Mouse (Mus musculus) CH12.LX (cell line): ENCODE measurements around the gene Erbb2. TPM values are rescaled to one million over a fixed set of nuclear protein-coding genes. Genes with fewer than 3 reads are reported as not detected.

Experiments
- DNase-seq: peaks from one replicate; pipeline ENCODE4 v3.0.0-alpha.2; 2013; ENCODE audit errors: extremely low read depth
- H3K27ac ChIP-seq: 2 replicates; pipeline ENCODE4 v1.5.1; 2012; ENCODE audit warnings: low read depth, mild to moderate bottlenecking, control low read depth, moderate library complexity; ENCODE audit not compliant: insufficient read depth
- H3K27me3 ChIP-seq: replicated peaks from 2 replicates; pipeline ENCODE3; 2012; ENCODE audit warnings: inconsistent platforms
- H3K36me3 ChIP-seq, 2 experiments: replicated peaks in 1 of 2; 2 replicates each; pipeline versions ENCODE3 to v1.6.1; 2012; ENCODE audit warnings: inconsistent platforms in 1 of 2, low read length in 1 of 2, mild to moderate bottlenecking in 1 of 2, mixed read lengths in 1 of 2, moderate library complexity in 1 of 2; ENCODE audit not compliant: control insufficient read depth in 1 of 2, insufficient read depth in 1 of 2
- H3K4me1 ChIP-seq, 2 experiments: 2 replicates each; pipeline ENCODE4 v1.6.1; 2012; ENCODE audit warnings: inconsistent platforms in 1 of 2, moderate library complexity in 1 of 2; ENCODE audit not compliant: insufficient read depth in 2 of 2, control insufficient read depth in 1 of 2
- H3K4me2 ChIP-seq: 2 replicates; pipeline ENCODE4 v1.6.1; 2012; ENCODE audit warnings: low read depth, mild to moderate bottlenecking, control low read depth; ENCODE audit not compliant: poor library complexity, insufficient read depth, severe bottlenecking
- H3K4me3 ChIP-seq, 3 experiments: fragments of 150-350 bp in 1 of 3; sonication (generic) in 1 of 3; replicated peaks in 1 of 3; 2 replicates each; pipeline versions ENCODE3 to v1.5.1; 2011 to 2012; ENCODE audit warnings: low read depth in 2 of 3, low read length in 2 of 3, mild to moderate bottlenecking in 2 of 3, moderate library complexity in 2 of 3, control low read depth in 1 of 3, improper control_type of control experiment in 1 of 3, inconsistent platforms in 1 of 3, mixed read lengths in 1 of 3; ENCODE audit not compliant: poor library complexity in 1 of 3
- H3K79me2 ChIP-seq: replicated peaks from 2 replicates; pipeline ENCODE4 v1.6.1; 2012; ENCODE audit warnings: mild to moderate bottlenecking, moderate library complexity; ENCODE audit not compliant: control insufficient read depth, poor library complexity, insufficient read depth, severe bottlenecking; ENCODE audit errors: extremely low read depth
- H3K9ac ChIP-seq: 2 replicates; pipeline ENCODE4 v1.6.1; 2012; ENCODE audit warnings: low read depth, mild to moderate bottlenecking, control low read depth, moderate library complexity; ENCODE audit not compliant: insufficient read depth
- H3K9me3 ChIP-seq: replicated peaks from 2 replicates; pipeline ENCODE3; 2012; ENCODE audit warnings: low read length, inconsistent platforms, mixed read lengths
- CHD1 ChIP-seq: IDR thresholded peaks from 2 replicates; pipeline ENCODE4 v1.6.1; 2012; ENCODE audit warnings: low read depth, low read length, improper control_type of control experiment, inconsistent platforms
- CHD2 ChIP-seq: IDR thresholded peaks from 2 replicates; pipeline ENCODE4 v1.6.1; 2011; ENCODE audit warnings: low read length, improper control_type of control experiment
- CTCF ChIP-seq, 2 experiments: IDR thresholded peaks in 1 of 2; conservative IDR thresholded peaks in 1 of 2; 2 replicates each; pipeline ENCODE4 v1.5.1; 2011 to 2012; ENCODE audit warnings: low read depth in 2 of 2, low read length in 2 of 2, improper control_type of control experiment in 1 of 2, inconsistent platforms in 1 of 2, mild to moderate bottlenecking in 1 of 2, moderate library complexity in 1 of 2
- E2F4 ChIP-seq: IDR thresholded peaks from 2 replicates; pipeline ENCODE4 v1.6.1; 2011; ENCODE audit warnings: low read depth, low read length, improper control_type of control experiment; ENCODE audit not compliant: insufficient replicate concordance
- ELF1 ChIP-seq: IDR thresholded peaks from 2 replicates; pipeline ENCODE4 v1.6.1; 2014; ENCODE audit warnings: low read depth, mild to moderate bottlenecking, inconsistent platforms, low read length, improper control_type of control experiment
- ETS1 ChIP-seq: conservative IDR thresholded peaks from 2 replicates; pipeline ENCODE4 v1.6.1; 2012; ENCODE audit warnings: low read depth, mild to moderate bottlenecking, inconsistent platforms, low read length, improper control_type of control experiment, moderate library complexity
- HCFC1 ChIP-seq: IDR thresholded peaks from 2 replicates; pipeline ENCODE4 v1.6.1; 2012; ENCODE audit warnings: low read depth, mild to moderate bottlenecking, inconsistent platforms, low read length, improper control_type of control experiment
- JUN ChIP-seq: IDR thresholded peaks from 2 replicates; pipeline ENCODE4 v1.6.1; 2011; ENCODE audit warnings: low read depth, mild to moderate bottlenecking, low read length, improper control_type of control experiment, moderate library complexity; ENCODE audit not compliant: insufficient read depth
- JUND ChIP-seq: conservative IDR thresholded peaks from 2 replicates; pipeline ENCODE4 v1.6.1; 2011; ENCODE audit warnings: low read depth, low read length, improper control_type of control experiment
- MAFK ChIP-seq: IDR thresholded peaks from 2 replicates; pipeline ENCODE4 v1.6.1; 2011; ENCODE audit warnings: low read length, improper control_type of control experiment; ENCODE audit not compliant: insufficient replicate concordance
- MAX ChIP-seq: IDR thresholded peaks from 2 replicates; pipeline ENCODE4 v1.6.1; 2011; ENCODE audit warnings: low read length, improper control_type of control experiment
- MAZ ChIP-seq: IDR thresholded peaks from 2 replicates; pipeline ENCODE4 v1.6.1; 2012; ENCODE audit warnings: low read depth, mild to moderate bottlenecking, inconsistent platforms, low read length, improper control_type of control experiment, moderate library complexity
- MEF2A ChIP-seq: IDR thresholded peaks from 2 replicates; pipeline ENCODE4 v1.6.1; 2014; ENCODE audit warnings: low read depth, mild to moderate bottlenecking, inconsistent platforms, low read length, improper control_type of control experiment, borderline replicate concordance
- MYC ChIP-seq: IDR thresholded peaks from 2 replicates; pipeline ENCODE4 v1.6.1; 2011; ENCODE audit warnings: low read depth, mild to moderate bottlenecking, improper control_type of control experiment, low read length
- POLR2A ChIP-seq: IDR thresholded peaks from 2 replicates; pipeline ENCODE4 v1.6.1; 2011; ENCODE audit warnings: low read depth, mild to moderate bottlenecking, improper control_type of control experiment, low read length
- SMC3 ChIP-seq: IDR thresholded peaks from 2 replicates; pipeline ENCODE4 v1.6.1; 2011; ENCODE audit warnings: low read depth, low read length, improper control_type of control experiment
- TBP ChIP-seq: conservative IDR thresholded peaks from 2 replicates; pipeline ENCODE4 v1.6.1; 2011; ENCODE audit warnings: low read depth, low read length, improper control_type of control experiment
- ZC3H11A ChIP-seq: IDR thresholded peaks from 2 replicates; pipeline ENCODE4 v1.6.1; 2012; ENCODE audit warnings: low read depth, mild to moderate bottlenecking, inconsistent platforms, low read length, improper control_type of control experiment
- ZKSCAN1 ChIP-seq: IDR thresholded peaks from 2 replicates; pipeline ENCODE4 v1.6.1; 2012; ENCODE audit warnings: low read depth, inconsistent platforms, low read length, improper control_type of control experiment, borderline replicate concordance
- dilution Hi-C: fragments of 300-500 bp; cut with MboI; formaldehyde crosslinking; loops from 2 replicates; pipeline ENCODE4 v1.14.3; 2020; ENCODE audit warnings: low sequenced_read_pairs; ENCODE audit not compliant: extremely low pct_unique_long_range_greater_than_20kb, extremely low pct_ligation_motif_present
- in situ Hi-C: fragments of 300-500 bp; cut with MboI; formaldehyde crosslinking; loops from 3 replicates; pipeline ENCODE4 v1.14.3; 2019; ENCODE audit warnings: low sequenced_read_pairs, low pct_ligation_motif_present, low pct_unique_long_range_greater_than_20kb, mixed read lengths
- polyA plus RNA-seq: library from polyadenylated mRNA; unstranded; fragments of >175 nt; gene quantifications from 2 replicates; pipeline ENCODE4 v1.2.1, GENCODE M21; 2012; ENCODE audit warnings: low read depth; ENCODE audit not compliant: insufficient read length
- total RNA-seq, 2 experiments: library from RNA; depleted of rRNA; stranded (reverse); fragments of 300-350 nt in 1 of 2; fragments of >200 nt in 1 of 2; gene quantifications; 2 replicates each; pipeline ENCODE4 v1.2.3; 2012 to 2014

Gene Erbb2
- total and polyA plus RNA-seq, 3 experiments: 0.06 to 0.17 TPM; not detected in 1

DNA sequence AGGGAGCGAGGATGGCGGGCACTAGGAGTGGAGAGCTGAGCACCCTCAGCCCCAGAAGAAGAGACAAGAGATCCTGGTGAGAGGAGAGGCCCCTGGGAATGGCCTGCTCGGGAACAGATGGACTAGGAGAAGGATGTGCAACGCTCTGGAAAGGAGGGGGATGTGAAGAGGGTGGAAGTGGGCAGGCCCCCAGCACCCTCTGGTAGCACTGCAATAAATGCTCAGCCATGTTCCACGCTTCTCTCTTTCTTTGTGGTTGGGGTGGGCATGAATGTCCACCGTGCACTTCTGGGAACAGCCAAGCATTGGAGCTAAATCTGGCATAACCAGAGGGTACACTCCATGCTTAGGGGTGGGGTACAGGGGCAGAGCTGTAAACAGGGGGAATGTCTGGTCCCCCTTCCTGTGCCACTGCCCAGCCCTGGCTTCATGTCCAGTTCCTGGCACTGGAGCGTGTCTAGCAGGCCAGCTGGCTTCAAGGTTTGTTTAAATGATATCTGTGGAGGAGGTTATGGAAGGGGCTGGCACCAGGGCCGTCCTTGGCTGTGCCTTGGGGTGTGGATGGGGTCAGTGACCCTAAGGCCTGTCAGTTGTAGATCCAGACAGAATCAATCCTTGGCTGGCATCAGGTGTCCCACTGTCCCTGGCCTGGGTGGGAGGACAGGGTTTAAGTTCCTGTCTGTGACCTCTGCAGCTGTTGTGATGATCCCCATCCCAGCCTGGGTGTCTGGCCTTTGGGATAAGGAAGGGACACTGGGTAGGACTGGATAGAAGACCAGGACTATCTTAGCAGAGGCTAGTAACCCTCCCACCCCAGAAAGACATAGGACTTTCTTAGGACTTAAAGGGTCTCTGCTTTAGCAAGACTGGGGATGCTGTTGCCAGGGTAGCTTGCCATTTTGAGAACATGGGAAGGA lies 27.3 kb upstream of the Erbb2 start:
- peaks cover 0 to 10% of the 10 kb centered on the region in 2 experiments; a peak in 2 of 4 replicates for H3K4me1 ChIP-seq
- H3K4me2 ChIP-seq: no peak overlapping the region
- no peak overlapping the region for H3K27ac ChIP-seq
- dilution Hi-C loops (no loop called here), in situ Hi-C loops (no loop called here)
- H3K27me3 ChIP-seq: peaks cover 7% of the 10 kb centered on the region
- H3K4me3 ChIP-seq: no peak overlapping the region
- H3K9ac ChIP-seq: no peak overlapping the region
- peaks cover 8 to 30% of the 10 kb centered on the region in 2 experiments for H3K36me3 ChIP-seq
- no peaks in the 10 kb centered on the region for H3K9me3 ChIP-seq
- no peaks in the 10 kb centered on the region for H3K79me2 ChIP-seq
- no peak for DNase-seq
- no peak for TF ChIP-seq SMC3
- no peak for TF ChIP-seq ETS1
- no peak for TF ChIP-seq ZKSCAN1
- TF ChIP-seq ZC3H11A: no peak
- no peak for TF ChIP-seq HCFC1
- TF ChIP-seq MAZ: no peak
- no peak for TF ChIP-seq MAFK
- no peak for TF ChIP-seq CHD2
- no peak for TF ChIP-seq TBP
- no peak for TF ChIP-seq MAX
- no peak for TF ChIP-seq ELF1
- no peak for TF ChIP-seq CTCF (conservative IDR thresholded peaks at IDR 0.05 in 1 of 2, IDR thresholded peaks at IDR 0.05 in 1 of 2; ENCODE audit: low read depth in 2 of 2, low read length in 2 of 2)
- TF ChIP-seq CHD1: no peak
- no peak for TF ChIP-seq JUN
- no peak for TF ChIP-seq MYC
- TF ChIP-seq JUND: no peak
- TF ChIP-seq MEF2A: no peak
- TF ChIP-seq POLR2A: no peak
- no peak for TF ChIP-seq E2F4
